Mouse (Mus musculus): ENCODE results near the gene 4921507P07Rik. TPM values are rescaled to one million over a fixed set of nuclear protein-coding genes. Genes with fewer than 3 reads are reported as not detected.
"Not testable (repeated sequence)": the region's sequence is repeated elsewhere in the genome, so short reads cannot be mapped to it uniquely, and the experiment has no call there.

The 4921507P07Rik gene
- total RNA-seq (2021): under 1 TPM; 0.19 to 0.30 TPM

DNA sequence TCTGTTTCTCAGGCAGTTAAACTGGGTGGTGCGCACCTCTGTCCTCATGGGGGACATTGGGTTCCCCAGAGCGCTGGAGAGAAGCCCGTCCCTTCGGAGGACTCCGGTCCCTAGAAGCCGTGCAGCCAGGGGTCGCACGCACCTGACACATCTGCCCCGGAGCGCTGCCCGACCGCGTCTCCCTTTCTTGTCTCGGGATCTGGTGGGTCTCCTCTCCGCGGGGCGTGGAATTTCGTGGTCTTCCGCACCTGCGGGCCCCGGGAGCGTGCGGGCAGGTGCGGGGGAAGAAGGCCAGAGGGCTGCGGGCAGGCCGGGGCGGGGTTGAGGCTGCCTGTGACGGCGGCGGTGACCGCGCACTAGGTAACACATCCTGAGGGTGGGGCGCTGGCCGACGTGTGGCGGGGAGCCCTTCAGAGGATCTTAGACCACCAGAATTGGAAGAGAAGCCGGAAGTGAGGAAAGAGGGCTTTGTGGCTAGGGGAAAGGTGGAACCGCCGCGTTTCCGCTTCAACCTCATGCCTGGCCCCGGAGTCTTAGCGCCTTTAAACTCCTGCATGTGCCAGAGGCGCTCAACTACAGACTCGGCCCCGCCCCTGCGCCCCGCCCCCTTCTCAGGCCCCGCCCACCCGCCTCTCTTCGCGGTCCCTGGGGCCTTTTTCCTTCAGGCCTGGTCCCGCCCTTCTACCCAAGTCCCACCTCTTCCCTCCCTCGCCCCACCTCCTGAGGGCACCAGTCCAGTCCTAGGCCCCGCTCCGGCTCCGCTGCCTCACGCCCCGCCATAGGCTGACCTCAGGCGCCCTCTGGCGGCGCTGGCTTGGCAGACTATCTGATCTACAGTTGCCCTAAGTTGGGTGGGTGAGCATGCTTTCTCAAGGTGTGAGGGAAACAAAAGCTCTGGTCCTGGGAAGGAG is at the start of gene 4921507P07Rik:
Gene 4921507P07Rik, minus strand, starts transcription at position 332 of the 911 bp plus-strand sequence.
- DNase-seq (ENCODE audit: extremely low spot score in 1 of 2, low spot score in 1 of 2): peak; percentile 71 to 81

DNA sequence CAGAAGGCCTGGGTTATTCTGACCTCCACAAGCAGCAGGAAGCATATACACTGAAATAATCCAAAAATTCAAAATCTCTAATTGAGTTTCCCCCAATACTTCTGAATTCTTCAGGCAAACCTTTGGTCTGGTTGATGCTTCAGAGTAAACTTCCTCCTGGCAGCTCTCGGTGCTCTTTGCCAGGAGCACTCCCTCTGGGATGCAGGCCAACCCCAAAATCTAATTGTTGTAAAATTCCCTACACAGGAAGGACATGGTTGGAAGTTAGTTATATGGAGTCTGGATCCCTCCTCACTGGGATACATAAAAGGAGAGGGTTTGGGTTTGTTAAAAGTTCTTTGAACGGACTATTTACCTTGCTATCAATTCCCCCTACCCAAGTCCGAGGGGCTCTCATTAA is 48.3 kb upstream of the 4921507P07Rik start:
- no peak for DNase-seq (ENCODE audit: extremely low spot score in 1 of 2, low spot score in 1 of 2)

DNA sequence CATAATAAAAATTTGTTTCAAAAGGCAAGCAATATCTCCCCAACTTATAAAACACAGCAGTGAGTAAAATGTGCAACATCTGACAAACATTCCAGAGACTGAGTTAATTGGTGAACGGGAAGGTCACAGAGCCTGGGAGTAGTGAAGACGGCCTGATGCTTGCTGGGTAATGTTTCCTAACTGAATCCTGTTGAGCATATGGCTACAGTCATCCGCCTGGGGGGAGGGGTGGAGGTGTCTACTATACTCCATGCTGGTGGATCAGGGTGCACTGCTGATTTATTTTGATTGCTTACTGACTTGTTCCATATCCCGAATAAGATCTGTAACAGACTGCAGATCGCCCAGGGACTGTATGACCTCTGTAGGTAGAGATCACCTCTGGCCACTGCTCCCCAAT is 45.5 kb upstream of the 4921507P07Rik start:
- DNase-seq (ENCODE audit: extremely low spot score in 1 of 2, low spot score in 1 of 2): no peak

DNA sequence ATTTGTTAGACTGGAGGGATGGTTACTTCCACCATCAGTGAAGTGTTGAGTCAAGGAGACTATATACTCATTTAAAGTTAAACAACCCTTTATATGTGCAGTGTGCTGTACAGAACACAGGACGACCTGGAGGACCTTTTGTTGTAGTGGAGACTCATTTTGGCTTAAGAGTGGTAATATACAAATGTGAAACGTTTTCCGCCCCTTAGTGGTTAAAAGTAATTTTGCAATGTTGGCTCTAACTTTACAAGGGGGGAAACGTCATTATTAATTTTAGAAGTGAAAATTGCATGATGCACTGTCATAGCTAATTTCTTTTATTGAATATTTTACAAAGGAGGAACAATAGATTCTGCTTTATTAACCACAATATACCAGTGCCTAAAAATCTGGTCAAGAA is 43.9 kb upstream of the 4921507P07Rik start:
- DNase-seq (ENCODE audit: extremely low spot score in 1 of 2, low spot score in 1 of 2): no peak

DNA sequence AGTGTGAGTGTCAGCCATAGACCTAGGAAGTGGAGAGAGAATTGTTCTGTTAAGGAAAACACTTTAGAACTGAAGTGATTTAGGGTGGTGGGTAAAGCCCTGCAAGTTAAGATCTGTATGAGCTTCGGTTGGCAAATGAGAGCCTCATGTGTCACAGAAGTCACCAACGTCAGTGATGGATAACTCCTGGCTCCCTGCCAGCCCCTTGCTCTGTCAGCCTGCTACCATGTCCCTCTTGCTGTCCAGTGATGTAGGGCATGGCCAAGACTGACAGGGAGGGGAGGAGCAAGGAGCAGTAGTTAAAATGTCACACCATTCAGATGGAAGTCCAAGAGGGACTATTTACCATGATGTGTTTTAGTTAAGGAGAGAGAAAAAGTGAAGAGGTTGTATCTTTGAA is 43.2 kb upstream of the 4921507P07Rik start:
- DNase-seq (ENCODE audit: extremely low spot score in 1 of 2, low spot score in 1 of 2): no peak

DNA sequence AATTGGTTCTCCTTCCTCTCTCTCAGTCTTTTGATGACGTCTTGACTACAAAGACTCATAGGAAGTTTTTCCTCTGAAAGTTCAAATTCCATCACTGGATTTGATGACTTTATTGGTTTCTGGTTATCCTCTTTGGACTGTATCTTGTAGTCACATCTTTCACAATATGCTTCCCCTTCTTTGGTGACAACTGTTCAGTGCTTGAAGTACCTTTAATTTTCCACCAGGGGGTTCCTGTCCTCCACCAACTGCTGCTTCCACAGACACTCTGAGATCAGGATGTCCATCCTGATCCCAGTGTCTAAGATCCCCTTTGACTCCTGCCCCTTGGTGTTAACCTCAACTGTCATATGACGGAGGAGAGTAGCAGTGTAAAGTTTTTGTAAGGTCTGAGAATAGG is 29.7 kb upstream of the 4921507P07Rik start:
- DNase-seq (ENCODE audit: extremely low spot score in 1 of 2, low spot score in 1 of 2): not testable (repeated sequence)

DNA sequence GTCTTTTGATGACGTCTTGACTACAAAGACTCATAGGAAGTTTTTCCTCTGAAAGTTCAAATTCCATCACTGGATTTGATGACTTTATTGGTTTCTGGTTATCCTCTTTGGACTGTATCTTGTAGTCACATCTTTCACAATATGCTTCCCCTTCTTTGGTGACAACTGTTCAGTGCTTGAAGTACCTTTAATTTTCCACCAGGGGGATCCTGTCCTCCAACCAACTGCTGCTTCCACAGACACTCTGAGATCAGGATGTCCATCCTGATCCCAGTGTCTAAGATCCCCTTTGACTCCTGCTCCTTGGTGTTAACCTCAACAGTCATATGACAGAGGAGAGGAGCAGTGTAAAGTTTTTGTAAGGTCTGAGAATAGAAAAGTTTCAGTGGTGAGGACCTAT is 21.8 kb upstream of the 4921507P07Rik start:
- DNase-seq (ENCODE audit: extremely low spot score in 1 of 2, low spot score in 1 of 2): not testable (repeated sequence)

DNA sequence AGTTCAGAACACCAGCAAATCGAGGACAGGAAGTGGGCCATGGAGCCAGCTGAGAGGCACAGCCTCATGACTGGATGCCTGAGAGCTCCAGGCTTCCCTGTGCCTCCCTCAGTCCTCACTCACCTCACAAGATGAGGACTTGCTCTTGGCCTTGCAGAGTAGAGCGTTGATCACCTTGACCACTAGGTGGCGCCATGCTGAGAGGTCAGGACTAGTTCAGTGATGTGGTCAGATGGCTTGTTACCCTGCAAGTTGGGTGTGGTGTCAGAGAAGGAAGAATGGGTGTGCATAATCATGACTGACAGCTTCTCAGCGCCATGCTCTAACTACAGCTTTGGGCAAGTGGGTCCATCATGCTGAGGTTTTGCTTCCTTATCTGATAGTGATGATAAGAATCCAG is 5.2 kb upstream of the 4921507P07Rik start:
- DNase-seq (ENCODE audit: extremely low spot score in 1 of 2, low spot score in 1 of 2): no peak

DNA sequence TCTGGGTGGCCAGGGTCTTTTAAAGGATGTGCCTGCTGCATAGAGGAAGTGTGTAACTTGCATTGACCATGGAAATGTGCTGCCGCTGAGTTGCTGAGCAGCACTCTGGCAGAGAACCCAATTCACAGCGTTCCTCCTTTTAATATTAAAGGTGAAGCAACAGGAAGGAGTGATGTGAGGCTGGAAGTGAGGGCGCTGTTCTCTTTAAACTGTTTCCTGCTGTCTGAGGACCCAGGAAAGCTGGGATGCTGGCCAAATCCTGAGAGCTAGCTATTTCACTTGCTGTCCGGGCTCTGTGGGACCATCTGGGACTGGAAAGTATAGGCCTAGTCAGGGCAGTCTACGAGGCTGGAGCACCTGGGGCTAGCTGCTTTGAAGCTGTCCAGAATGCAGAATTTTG is 2.1 kb upstream of the 4921507P07Rik start:
- DNase-seq (ENCODE audit: extremely low spot score in 1 of 2, low spot score in 1 of 2): no peak

DNA sequence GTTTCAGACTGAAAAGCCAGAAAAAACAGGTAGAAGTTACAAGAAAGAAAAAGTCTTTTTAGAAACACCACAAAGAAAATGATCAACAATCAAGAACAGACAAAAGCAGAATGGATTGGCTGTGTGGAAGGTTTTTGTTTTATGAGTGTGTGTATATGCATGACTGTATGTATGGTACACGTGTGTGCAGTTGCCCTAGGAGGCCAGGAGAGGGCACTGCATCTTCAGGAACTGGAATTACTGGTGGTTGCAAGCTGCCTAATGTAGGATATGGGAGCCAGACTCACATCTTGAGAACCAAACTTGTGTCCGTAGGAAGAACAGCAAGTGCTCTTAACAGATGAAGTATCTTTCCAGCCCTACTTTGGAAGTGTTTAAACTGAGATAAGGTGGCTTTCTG is 2.1 kb downstream of the 4921507P07Rik start:
- no peak for DNase-seq (ENCODE audit: extremely low spot score in 1 of 2, low spot score in 1 of 2)

DNA sequence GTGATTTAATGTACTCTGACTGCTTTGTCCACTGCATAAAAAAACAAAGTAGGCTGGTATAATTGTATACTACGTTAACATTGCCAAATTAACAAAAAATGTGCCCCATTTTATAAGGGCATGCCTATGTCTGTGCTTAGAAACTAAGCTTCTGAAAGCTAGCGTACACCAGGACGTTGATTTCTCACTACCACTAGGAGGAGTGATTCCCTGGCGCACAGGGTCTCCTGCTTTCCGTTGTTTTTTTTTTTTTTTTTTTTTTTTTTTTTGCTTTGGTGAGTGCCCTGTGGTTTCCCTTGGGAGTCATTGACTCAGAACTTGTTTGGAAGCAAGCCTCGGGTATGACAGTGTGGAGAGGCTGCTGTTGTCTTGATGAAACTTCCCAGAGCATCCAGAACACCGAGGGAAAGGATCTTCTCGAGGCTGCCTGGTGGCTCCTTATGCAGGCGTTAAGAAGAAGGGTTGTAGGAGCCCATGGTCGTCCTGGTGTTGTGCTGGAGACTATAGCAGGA is 3.0 kb downstream of the 4921507P07Rik start:
- no peak for DNase-seq (ENCODE audit: extremely low spot score in 1 of 2, low spot score in 1 of 2)

DNA sequence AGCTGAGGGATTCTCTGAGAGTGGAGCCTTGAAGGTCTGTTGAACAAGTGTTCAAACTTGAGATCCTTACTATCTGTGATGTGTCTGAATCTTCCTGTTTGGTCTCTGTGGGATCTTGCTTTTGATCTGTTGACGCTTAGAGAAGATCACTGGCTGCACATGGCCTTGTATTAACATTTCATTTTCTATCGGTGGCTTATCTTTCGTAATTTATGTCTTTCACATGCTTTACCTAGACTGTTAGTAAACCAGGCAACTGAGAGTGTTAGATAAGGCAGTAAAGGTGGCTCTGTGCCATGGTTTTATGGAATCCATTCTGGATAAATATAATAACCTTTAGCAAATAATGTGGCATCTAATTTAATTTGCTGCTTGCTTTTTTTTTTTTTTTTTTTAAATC is 6.2 kb downstream of the 4921507P07Rik start:
- no peak for DNase-seq (ENCODE audit: extremely low spot score in 1 of 2, low spot score in 1 of 2)

DNA sequence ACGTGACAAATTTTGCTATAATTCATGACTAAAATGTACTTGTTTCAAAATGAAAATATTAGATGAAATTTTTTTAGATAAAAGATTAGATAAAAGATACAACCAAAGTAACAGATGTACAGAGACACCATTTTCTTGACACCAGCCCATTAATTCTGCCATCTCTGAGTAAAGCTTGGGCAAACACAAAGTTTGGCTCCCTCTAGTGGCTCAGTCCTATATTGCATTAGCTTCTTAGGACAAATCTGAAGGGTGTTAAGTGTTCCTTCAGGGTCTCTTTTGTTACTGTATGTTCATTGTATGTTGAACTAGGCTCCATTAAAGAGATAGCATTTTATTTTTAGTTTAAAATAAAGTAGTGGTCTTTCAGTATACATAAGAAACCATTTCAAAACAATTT is 8.2 kb downstream of the 4921507P07Rik start:
- peak in 1 of 2 experiments; percentile 57 for DNase-seq (ENCODE audit: extremely low spot score in 1 of 2, low spot score in 1 of 2)

DNA sequence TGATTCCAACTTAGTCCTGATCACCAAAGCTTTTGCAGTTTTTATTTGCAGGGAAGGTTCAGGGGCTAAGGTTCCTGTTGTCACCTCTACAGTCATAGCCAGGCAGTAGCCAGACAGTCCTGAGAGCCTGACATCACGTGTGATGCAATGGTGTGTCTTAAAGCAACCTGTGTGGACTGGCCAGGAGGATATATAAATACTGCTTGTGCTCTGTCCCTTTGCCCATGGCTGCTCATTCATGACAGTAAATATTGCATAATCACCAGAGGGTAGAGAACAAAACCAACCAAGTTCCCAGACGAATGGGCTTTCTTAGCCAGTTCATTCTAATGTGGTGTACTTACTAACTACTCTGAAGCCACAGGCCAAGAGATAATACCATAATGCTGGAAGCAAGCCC is 9.0 kb downstream of the 4921507P07Rik start:
- DNase-seq (ENCODE audit: extremely low spot score in 1 of 2, low spot score in 1 of 2): no peak

DNA sequence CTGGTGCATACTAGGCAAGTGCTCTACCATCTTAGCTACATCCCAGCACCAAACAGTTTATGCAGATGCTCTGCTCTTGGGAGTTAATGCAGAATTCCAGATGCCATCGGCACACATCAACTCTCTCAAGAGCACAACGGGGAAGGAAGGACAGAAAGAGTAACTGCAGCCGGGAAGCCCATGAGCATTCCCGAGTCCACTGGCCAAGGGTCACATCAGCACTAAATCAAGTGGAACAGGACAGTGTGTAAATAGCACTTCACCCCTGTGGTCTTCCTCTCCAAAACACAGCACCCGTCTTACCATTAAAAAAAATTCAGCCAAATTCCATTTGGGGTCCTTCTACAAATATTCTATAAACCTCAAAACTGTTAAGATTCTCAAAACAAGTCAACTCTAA is 10.1 kb downstream of the 4921507P07Rik start:
- no peak for DNase-seq (ENCODE audit: extremely low spot score in 1 of 2, low spot score in 1 of 2)

DNA sequence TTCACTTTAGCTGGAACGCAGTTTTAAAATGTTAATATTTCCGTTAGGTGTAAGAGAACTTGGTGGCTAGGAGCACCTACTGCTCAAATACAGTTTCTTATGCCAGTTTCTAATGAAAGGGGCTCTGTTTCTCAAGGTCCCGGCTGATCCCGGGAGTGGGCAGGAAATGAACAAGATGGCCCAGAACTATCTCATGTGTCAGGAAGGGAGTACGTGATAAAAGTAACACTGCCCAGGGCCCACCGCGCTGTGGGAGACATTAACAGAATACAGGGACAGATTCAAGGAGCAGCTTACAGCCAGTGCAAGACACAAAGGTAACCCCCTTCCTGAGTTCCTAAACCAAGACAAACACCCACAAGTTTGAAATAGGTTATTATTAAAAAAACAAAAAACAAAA is 10.7 kb downstream of the 4921507P07Rik start:
- DNase-seq (ENCODE audit: extremely low spot score in 1 of 2, low spot score in 1 of 2): no peak

DNA sequence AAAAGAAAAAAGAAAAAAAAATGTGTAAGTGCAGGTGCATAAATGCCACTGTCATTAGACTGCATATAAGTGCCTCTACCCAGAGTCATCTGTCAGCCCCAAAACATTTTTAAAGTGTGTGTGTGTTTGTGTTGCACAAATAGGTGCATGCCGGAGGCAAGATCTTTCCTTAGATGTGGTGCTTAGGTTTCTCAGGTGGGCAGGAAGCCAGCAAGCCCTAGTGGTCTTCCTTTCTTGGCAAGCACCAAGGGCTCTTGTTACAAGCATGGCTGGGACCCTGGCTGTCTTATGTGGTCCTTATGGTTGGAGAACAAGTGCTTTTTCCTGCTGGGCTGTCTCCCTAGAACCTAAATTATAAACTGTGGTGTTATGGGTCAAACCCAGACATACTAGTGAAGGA is 24.8 kb downstream of the 4921507P07Rik start:
- DNase-seq (ENCODE audit: extremely low spot score in 1 of 2, low spot score in 1 of 2): no peak

DNA sequence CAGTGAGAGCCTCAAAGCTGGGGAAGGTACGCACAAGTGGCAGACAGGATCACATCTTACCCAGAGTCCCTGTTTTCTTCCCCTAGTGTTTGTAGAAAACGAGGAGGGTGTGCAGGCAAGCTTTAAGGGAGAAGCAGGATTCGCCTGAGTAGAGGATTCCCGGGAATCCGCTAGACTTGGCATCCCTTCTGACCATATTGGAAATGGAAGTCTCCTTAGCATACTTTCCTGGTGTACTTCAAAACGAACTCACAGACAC is 29.5 kb downstream of the 4921507P07Rik start:
- DNase-seq (ENCODE audit: extremely low spot score in 1 of 2, low spot score in 1 of 2): no peak

DNA sequence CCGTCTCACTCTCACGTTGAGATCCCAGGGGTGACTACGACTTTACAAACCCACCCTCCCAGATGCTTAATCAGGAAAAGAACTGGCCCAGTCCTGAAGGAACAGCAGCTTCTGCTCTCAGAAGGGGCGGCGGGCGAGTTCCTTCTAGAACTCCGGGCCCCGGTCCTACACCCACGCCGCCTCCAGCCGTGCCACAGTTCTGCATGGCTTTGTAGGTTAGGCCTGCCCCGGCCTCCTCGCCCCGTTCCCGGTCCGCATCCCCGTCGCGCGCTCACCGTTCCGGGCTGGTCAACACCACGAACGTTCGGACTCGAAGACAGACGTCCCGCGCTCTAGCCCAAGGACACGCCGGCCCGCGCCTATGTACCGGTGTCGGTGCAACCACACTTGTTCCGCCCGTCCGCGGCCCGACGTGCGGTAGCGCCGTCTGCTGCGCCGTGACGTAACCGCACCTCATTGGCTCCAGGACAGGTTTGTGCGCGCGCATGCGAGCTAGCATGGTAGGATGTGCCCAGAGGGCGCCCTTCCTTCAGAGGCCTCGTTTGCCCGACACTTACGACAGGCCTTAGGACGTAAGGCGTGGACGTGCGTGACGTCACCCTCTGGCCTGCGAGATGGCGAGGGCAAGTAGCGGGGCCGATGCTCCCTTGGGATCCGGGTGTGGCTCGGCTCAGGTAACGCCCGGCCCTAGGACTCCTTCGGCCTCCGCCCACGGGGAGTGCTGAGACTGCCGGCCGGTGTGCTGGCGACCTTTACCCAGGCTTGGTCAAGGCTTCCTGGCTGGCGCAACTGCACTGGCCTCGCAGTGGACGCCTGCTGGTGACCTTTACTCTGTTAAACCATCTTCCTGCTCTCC is 30.1 kb downstream of the 4921507P07Rik start, which contains the start of gene Cycs:
Gene Cycs, minus strand, starts transcription at position 398 of the 856 bp plus-strand sequence.
- DNase-seq (ENCODE audit: extremely low spot score in 1 of 2, low spot score in 1 of 2): peak; percentile 94 to 98

DNA sequence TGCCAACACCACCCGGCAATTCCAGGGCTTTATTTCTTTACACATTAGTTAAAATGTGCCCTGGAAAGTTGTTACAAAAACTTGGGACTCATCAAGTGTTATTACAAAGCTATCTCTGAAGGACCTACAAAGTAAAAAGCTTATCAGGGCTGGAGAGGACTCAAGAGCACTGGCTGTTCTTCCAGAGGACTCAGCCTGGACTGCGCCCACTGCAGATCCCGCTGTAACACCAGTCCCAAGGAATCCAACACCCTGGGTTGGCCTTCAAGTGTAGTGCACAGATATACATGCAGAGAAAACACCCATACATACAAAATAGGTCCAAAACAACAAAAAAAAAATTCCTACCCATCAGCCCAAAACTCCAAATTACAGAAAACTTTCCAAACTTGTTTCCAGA is 32.8 kb downstream of the 4921507P07Rik start:
- DNase-seq (ENCODE audit: extremely low spot score in 1 of 2, low spot score in 1 of 2): no peak

DNA sequence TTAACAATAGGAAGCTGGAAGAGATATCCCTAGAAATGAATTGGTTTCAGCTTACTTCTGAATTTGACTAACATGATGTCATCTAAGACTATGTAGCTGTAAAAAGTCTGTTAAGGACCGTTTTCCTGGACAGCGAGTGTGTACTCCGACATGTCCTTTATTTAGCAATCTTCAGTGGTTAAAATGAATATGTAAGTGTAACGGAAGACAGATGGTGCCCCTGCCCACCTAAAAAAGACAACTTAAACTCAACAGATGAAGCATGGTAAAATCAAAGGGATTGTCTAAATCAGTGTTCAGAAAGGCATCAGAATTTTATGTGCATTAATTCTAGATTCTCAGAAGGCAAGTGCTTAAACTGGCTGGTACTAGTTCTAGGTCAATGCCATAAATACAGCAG is 34.0 kb downstream of the 4921507P07Rik start:
- no peak for DNase-seq (ENCODE audit: extremely low spot score in 1 of 2, low spot score in 1 of 2)
